Mouse (Mus musculus) Muller cell, postnatal 12 days (primary cell): ENCODE measurements around the gene N4bp2.
"Not testable (repeated sequence)": the region's sequence is repeated elsewhere in the genome, so short reads cannot be mapped to it uniquely, and the experiment has no call there.

ENCODE experiments used
- DNase-seq: peaks from one replicate; pipeline ENCODE4 v3.0.0-alpha.2; 2015; ENCODE audit errors: inconsistent ontology term

N4bp2 gene

GRCm38 (mm10) chr5:65763916-65764785, 830 bp downstream of the N4bp2 start:
- DNase-seq, result peak; percentile 93

- peak; percentile 91 for DNase-seq
Observed at GRCm38 (mm10) chr5:65764786-65765634, 1.7 kb downstream of the N4bp2 start.

GRCm38 (mm10) chr5:65765635-65765911, 2.3 kb downstream of the N4bp2 start:
- no peak for DNase-seq

GRCm38 (mm10) chr5:65768007-65768406, 4.7 kb downstream of the N4bp2 start:
- DNase-seq, result peak; percentile 19

- no peak for DNase-seq
Observed at GRCm38 (mm10) chr5:65770065-65770464, 6.7 kb downstream of the N4bp2 start.

- no peak for DNase-seq
Observed at GRCm38 (mm10) chr5:65770493-65770892, 7.2 kb downstream of the N4bp2 start.

GRCm38 (mm10) chr5:65773957-65774356, 10.6 kb downstream of the N4bp2 start:
- DNase-seq, result not testable (repeated sequence)

- no peak for DNase-seq
Observed at GRCm38 (mm10) chr5:65776166-65776565, 12.8 kb downstream of the N4bp2 start.

- DNase-seq, result no peak
Observed at GRCm38 (mm10) chr5:65776907-65777306, 13.6 kb downstream of the N4bp2 start.

- DNase-seq, result not testable (repeated sequence)
Observed at GRCm38 (mm10) chr5:65778986-65779385, 15.7 kb downstream of the N4bp2 start.

GRCm38 (mm10) chr5:65779401-65780063, 16.2 kb downstream of the N4bp2 start:
- no peak for DNase-seq

GRCm38 (mm10) chr5:65781147-65781715, 17.9 kb downstream of the N4bp2 start:
- DNase-seq, result no peak

- no peak for DNase-seq
Observed at GRCm38 (mm10) chr5:65781769-65782715, 18.7 kb downstream of the N4bp2 start.

- DNase-seq, result no peak
Observed at GRCm38 (mm10) chr5:65790604-65791225, 27.4 kb downstream of the N4bp2 start.

- DNase-seq, result no peak
Observed at GRCm38 (mm10) chr5:65794202-65794601, 30.9 kb downstream of the N4bp2 start.

GRCm38 (mm10) chr5:65794702-65795101, 31.4 kb downstream of the N4bp2 start:
- DNase-seq, result no peak

GRCm38 (mm10) chr5:65795293-65795993, 32.1 kb downstream of the N4bp2 start:
- no peak for DNase-seq

GRCm38 (mm10) chr5:65795994-65796298, 32.6 kb downstream of the N4bp2 start:
- DNase-seq, result no peak

GRCm38 (mm10) chr5:65823601-65824133, 60.3 kb downstream of the N4bp2 start:
- DNase-seq, result no peak

- DNase-seq, result no peak
Observed at GRCm38 (mm10) chr5:65826476-65826875, 63.2 kb downstream of the N4bp2 start.
